Mouse (Mus musculus): ENCODE results near the gene Mmp15.

The Mmp15 gene

GRCm38 (mm10) chr8:95352151-95352870 lies at the start of gene Mmp15:
Mmp15 (plus strand) TSS chr8:95352268.
- DNase-seq (ENCODE audit: low read depth, low spot score): no peak

GRCm38 (mm10) chr8:95302410-95302809 lies 49.7 kb upstream of the Mmp15 start:
- DNase-seq (ENCODE audit: low read depth, low spot score): peak; percentile 79

- no peak for DNase-seq (ENCODE audit: low read depth, low spot score)
These were observed 46.5 kb upstream of the Mmp15 start for GRCm38 (mm10) chr8:95305526-95305925.

GRCm38 (mm10) chr8:95306431-95306830 lies 45.6 kb upstream of the Mmp15 start, which contains the start of gene Cngb1:
Cngb1 (minus strand) TSS chr8:95306585.
- no peak for DNase-seq (ENCODE audit: low read depth, low spot score)

GRCm38 (mm10) chr8:95310342-95310970 lies 41.6 kb upstream of the Mmp15 start, which contains the start of gene Tepp:
Tepp (plus strand) TSS chr8:95310566.
- no peak for DNase-seq (ENCODE audit: low read depth, low spot score)

- peak; percentile 43 for DNase-seq (ENCODE audit: low read depth, low spot score)
These were observed 39.2 kb upstream of the Mmp15 start for GRCm38 (mm10) chr8:95312836-95313235.

GRCm38 (mm10) chr8:95313857-95314256 lies 38.2 kb upstream of the Mmp15 start:
- DNase-seq (ENCODE audit: low read depth, low spot score): no peak

- DNase-seq (ENCODE audit: low read depth, low spot score): peak; percentile 24
These were observed 37.4 kb upstream of the Mmp15 start for GRCm38 (mm10) chr8:95314707-95315106.

- DNase-seq (ENCODE audit: low read depth, low spot score): no peak
These were observed 36.7 kb upstream of the Mmp15 start for GRCm38 (mm10) chr8:95315350-95315749.

GRCm38 (mm10) chr8:95320224-95321139 lies 31.6 kb upstream of the Mmp15 start:
- peak; percentile 89 for DNase-seq (ENCODE audit: low read depth, low spot score)

GRCm38 (mm10) chr8:95323201-95323600 lies 28.9 kb upstream of the Mmp15 start:
- DNase-seq (ENCODE audit: low read depth, low spot score): no peak

- DNase-seq (ENCODE audit: low read depth, low spot score): no peak
These were observed 27.4 kb upstream of the Mmp15 start for GRCm38 (mm10) chr8:95324646-95325045.

GRCm38 (mm10) chr8:95326822-95327221 lies 25.2 kb upstream of the Mmp15 start:
- DNase-seq (ENCODE audit: low read depth, low spot score): no peak

- no peak for DNase-seq (ENCODE audit: low read depth, low spot score)
These were observed 24.1 kb upstream of the Mmp15 start for GRCm38 (mm10) chr8:95327866-95328465.

- DNase-seq (ENCODE audit: low read depth, low spot score): no peak
These were observed 21.7 kb upstream of the Mmp15 start for GRCm38 (mm10) chr8:95330367-95330766.

- no peak for DNase-seq (ENCODE audit: low read depth, low spot score)
These were observed 20.8 kb upstream of the Mmp15 start for GRCm38 (mm10) chr8:95331156-95331719.

- DNase-seq (ENCODE audit: low read depth, low spot score): peak; percentile 95
These were observed 20.2 kb upstream of the Mmp15 start, which contains the start of the genes Zfp319 and Usb1 for GRCm38 (mm10) chr8:95331720-95332436. Zfp319 (minus strand) TSS chr8:95331950. Usb1 (plus strand) TSS chr8:95332284.

- no peak for DNase-seq (ENCODE audit: low read depth, low spot score)
These were observed 19.4 kb upstream of the Mmp15 start for GRCm38 (mm10) chr8:95332437-95333199.

- DNase-seq (ENCODE audit: low read depth, low spot score): no peak
These were observed 16.4 kb upstream of the Mmp15 start for GRCm38 (mm10) chr8:95335706-95336105.

- DNase-seq (ENCODE audit: low read depth, low spot score): no peak
These were observed 15.7 kb upstream of the Mmp15 start for GRCm38 (mm10) chr8:95336363-95336762.

Data from CD4-positive, CD25-positive, alpha-beta regulatory T cell, adult 2 months (primary cell).